Mouse (Mus musculus): ENCODE data around the gene Tmem251. TPM values are rescaled to one million over a fixed set of nuclear protein-coding genes. Genes with fewer than 3 reads are reported as not detected.

The Tmem251 gene
- 1 to 10 TPM; 4.9 to 5.1 TPM for total RNA-seq (2021)
- long read RNA-seq, experiment 1, transcript Tmem251-201 (2 exons, 3,367 nt), result major isoform, 16 of 26 reads
- long read RNA-seq, experiment 1, partial matches to known transcripts, result 0 of 26 reads
- long read RNA-seq, experiment 1, other reads (novel, unspliced or antisense), result 10 of 26 reads
- long read RNA-seq, experiment 2, transcript Tmem251-201 (2 exons, 3,367 nt), result major isoform, 10 of 21 reads
- long read RNA-seq, experiment 2, partial matches to known transcripts, result 0 of 21 reads
- long read RNA-seq, experiment 2, other reads (novel, unspliced or antisense), result 11 of 21 reads

GRCm38 (mm10) chr12:102743589-102744574 is at the start of gene Tmem251, which contains the start of gene Moap1:
TSS of gene Tmem251 (plus strand) at chr12:102743762.
TSS of gene Moap1 (minus strand) at chr12:102743661.
- intact Hi-C loops (cut with DNase I), result no loop called here

GRCm38 (mm10) chr12:102695369-102696239 is 48.0 kb upstream of the Tmem251 start:
- peak; percentile 77 to 84 for DNase-seq (ENCODE audit: low spot score in 2 of 2)
- intact Hi-C loops (cut with DNase I), result no loop called here

More at GRCm38 (mm10) chr12:102743589-102744574, at the start of gene Tmem251, which contains the start of gene Moap1:
- peak; percentile 88 to 91 for DNase-seq (ENCODE audit: low spot score in 2 of 2)

- DNase-seq (ENCODE audit: low spot score in 2 of 2), result no peak
- intact Hi-C loops (cut with DNase I), result no loop called here
These were observed 46.8 kb upstream of the Tmem251 start for GRCm38 (mm10) chr12:102696635-102697354.

- DNase-seq (ENCODE audit: low spot score in 2 of 2), result no peak
- intact Hi-C loops (cut with DNase I), result no loop called here
These were observed 46.2 kb upstream of the Tmem251 start for GRCm38 (mm10) chr12:102697381-102697780.

- DNase-seq (ENCODE audit: low spot score in 2 of 2), result no peak
- intact Hi-C loops (cut with DNase I), result no loop called here
These were observed 45.4 kb upstream of the Tmem251 start for GRCm38 (mm10) chr12:102698089-102698684.

- no peak for DNase-seq (ENCODE audit: low spot score in 2 of 2)
- intact Hi-C loops (cut with DNase I), result no loop called here
These were observed 44.4 kb upstream of the Tmem251 start for GRCm38 (mm10) chr12:102699156-102699555.

GRCm38 (mm10) chr12:102700453-102700852 is 43.1 kb upstream of the Tmem251 start:
- peak; percentile 43 to 50 for DNase-seq (ENCODE audit: low spot score in 2 of 2)
- intact Hi-C loops (cut with DNase I), result no loop called here

GRCm38 (mm10) chr12:102701691-102702207 is 41.8 kb upstream of the Tmem251 start:
- DNase-seq (ENCODE audit: low spot score in 2 of 2), result no peak
- intact Hi-C loops (cut with DNase I), result no loop called here

- peak; percentile 85 to 88 for DNase-seq (ENCODE audit: low spot score in 2 of 2)
- intact Hi-C loops (cut with DNase I), result no loop called here
These were observed 41.0 kb upstream of the Tmem251 start for GRCm38 (mm10) chr12:102702356-102703110.

GRCm38 (mm10) chr12:102703111-102703412 is 40.5 kb upstream of the Tmem251 start:
- intact Hi-C loops (cut with DNase I), result no loop called here
- DNase-seq (ENCODE audit: low spot score in 2 of 2), result peak; percentile 52 to 73

- intact Hi-C loops (cut with DNase I), result no loop called here
- DNase-seq (ENCODE audit: low spot score in 2 of 2), result no peak
These were observed 40.1 kb upstream of the Tmem251 start for GRCm38 (mm10) chr12:102703441-102703840.

GRCm38 (mm10) chr12:102703921-102704408 is 39.6 kb upstream of the Tmem251 start:
- intact Hi-C loops (cut with DNase I), result no loop called here

GRCm38 (mm10) chr12:102704457-102705198 is 38.9 kb upstream of the Tmem251 start, which contains the start of gene Itpk1:
TSS of gene Itpk1 (minus strand) at chr12:102704930.
- intact Hi-C loops (cut with DNase I), result loop anchor here (5.0 kb wide), 2 partner anchors 127 to 182 kb away; no protein-coding TSS in a partner anchor
- DNase-seq (ENCODE audit: low spot score in 2 of 2), result peak in 1 of 2 experiments; percentile 30

More at GRCm38 (mm10) chr12:102703921-102704408, 39.6 kb upstream of the Tmem251 start:
- DNase-seq (ENCODE audit: low spot score in 2 of 2), result no peak

- intact Hi-C loops (cut with DNase I), result loop anchor here (5.0 kb wide), 2 partner anchors 128 to 183 kb away; no protein-coding TSS in a partner anchor
- peak; percentile 90 to 94 for DNase-seq (ENCODE audit: low spot score in 2 of 2)
These were observed 38.2 kb upstream of the Tmem251 start for GRCm38 (mm10) chr12:102705216-102705871.

- intact Hi-C loops (cut with DNase I), result loop anchor here (5.0 kb wide), 2 partner anchors 129 to 184 kb away; no protein-coding TSS in a partner anchor
- DNase-seq (ENCODE audit: low spot score in 2 of 2), result no peak
These were observed 37.5 kb upstream of the Tmem251 start for GRCm38 (mm10) chr12:102705906-102706640.
